Mouse (Mus musculus): ENCODE results near the gene E2f4.

E2f4 gene

GRCm38 (mm10) chr8:105295256-105295655 is 2.2 kb upstream of the E2f4 start:
- no peak for DNase-seq

DNA sequence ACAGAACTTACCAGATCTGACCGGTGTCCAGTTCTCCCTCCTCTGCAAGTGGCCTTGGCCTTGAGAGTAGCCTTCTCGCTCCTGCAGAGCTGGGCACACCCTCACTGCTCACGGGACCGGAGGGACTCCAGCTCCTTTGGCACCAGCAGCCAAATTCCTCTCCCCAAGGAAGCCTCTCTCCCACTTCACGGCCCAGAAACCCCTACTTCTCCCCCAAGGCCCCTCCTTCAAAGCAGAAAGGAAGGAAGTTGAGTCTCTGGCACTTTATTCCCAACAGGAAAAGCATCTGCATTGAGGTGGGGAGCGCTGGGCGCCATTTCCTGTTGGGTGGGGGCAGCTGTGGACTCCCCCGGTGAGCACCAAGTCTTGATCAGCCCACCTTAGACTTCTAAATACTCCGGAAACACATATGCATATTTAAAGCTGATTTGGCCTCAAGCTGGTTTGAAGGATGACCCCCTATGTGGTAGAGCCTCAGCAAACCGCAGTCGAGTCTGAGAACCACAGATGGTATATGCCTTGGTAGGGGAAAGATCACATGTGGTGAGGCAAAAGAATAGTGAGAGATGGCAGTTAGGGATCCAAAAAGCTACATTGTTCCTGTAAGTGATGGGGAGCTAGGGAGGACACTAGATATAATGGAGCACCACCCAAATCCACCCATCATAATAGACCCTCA is 1.4 kb upstream of the E2f4 start, which contains the start of gene Exoc3l:
Gene Exoc3l (minus strand): TSS at position 207 of the 679 bp plus-strand sequence.
- DNase-seq: no peak

GRCm38 (mm10) chr8:105298351-105299252 is 1.1 kb downstream of the E2f4 start:
- no peak for DNase-seq

GRCm38 (mm10) chr8:105299962-105300361 is 2.5 kb downstream of the E2f4 start:
- DNase-seq: no peak

DNA sequence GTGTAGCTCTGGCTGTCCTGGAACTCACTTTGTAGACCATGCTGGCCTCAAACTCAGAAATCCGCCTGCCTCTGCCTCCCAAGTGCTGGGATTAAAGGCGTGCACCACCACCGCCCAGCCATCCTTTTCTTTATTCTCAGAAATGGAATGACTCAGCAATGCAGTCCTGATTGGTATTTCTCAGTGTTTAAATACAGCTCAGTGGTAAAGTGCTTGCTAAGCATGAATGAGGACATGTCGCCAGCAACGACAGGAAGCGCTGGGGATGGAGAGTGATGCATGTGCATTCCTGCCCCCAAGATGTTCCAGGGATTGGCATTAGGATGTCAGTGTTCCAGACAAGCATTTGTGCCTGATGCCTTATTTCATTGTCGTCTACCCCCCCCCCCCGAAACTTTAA is 5.9 kb downstream of the E2f4 start:
- no peak for DNase-seq

- no peak for DNase-seq
Measured at GRCm38 (mm10) chr8:105303874-105304273, 6.4 kb downstream of the E2f4 start.

GRCm38 (mm10) chr8:105304325-105305210 is 7.1 kb downstream of the E2f4 start:
- no peak for DNase-seq

- DNase-seq: peak in 1 of 2 experiments; percentile 28
Measured at GRCm38 (mm10) chr8:105305211-105306145, 8.0 kb downstream of the E2f4 start, which contains the start of gene Elmo3. Elmo3 (plus strand) TSS chr8:105305601.

DNA sequence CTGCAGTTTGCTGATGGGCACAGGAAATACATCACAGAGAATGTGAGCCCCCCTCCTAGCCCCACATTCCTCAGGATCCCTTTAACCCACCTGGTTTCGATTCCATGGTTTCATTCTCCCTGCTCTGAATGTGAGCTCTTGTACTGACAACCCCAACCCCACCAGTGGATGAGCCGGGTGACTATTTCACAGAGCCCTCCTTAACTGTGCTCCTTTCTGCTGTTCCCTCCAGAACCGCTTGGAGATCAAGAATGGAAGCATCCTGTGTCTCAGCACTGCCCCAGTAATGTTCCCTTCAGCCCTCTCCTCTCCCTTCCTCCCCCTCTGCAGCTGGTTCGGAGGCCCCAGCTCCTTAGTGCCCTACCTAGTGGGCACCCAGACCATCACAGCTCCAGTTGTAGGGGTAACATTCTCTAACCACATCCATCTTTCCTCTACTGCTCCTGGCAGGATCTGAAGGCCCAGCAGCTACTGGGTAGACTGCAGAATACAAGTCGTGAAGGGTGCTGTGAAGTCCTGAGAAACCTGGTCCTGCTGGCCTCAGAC is 8.8 kb downstream of the E2f4 start:
- no peak for DNase-seq

- DNase-seq: no peak
Measured at GRCm38 (mm10) chr8:105307670-105308069, 10.2 kb downstream of the E2f4 start.

GRCm38 (mm10) chr8:105308428-105308827 is 11.0 kb downstream of the E2f4 start:
- no peak for DNase-seq

DNA sequence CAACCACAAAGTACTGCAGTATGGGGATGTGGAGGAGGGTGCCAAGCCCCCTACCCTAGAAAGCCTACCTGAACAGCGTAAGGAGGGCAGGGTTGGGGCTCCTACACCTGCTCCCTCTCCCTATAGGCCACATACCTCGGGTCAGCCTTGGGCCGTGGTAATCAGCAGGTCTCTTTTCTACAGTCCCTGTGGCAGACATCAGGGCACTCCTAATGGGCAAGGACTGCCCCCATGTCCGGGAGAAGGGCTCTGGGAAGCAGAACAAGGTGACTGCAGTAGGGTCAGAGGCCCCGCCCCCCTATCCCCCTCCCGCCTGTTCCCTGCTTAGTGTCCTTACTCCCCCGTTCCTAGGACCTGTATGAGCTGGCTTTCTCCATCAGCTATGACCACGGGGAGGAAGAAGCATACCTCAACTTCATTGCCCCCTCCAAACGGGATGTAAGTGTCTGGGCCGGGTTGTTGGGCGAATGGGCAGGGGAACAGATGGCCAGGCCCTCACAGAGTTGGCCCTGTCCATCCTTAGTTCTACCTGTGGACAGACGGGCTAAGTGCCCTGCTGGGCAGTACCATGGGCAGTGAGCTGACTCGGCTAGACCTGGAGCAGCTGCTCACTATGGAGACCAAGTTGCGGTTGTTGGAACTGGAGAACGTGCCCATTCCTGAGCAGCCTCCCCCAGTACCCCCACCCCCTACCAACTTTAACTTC is 11.8 kb downstream of the E2f4 start:
- DNase-seq: no peak

DNA sequence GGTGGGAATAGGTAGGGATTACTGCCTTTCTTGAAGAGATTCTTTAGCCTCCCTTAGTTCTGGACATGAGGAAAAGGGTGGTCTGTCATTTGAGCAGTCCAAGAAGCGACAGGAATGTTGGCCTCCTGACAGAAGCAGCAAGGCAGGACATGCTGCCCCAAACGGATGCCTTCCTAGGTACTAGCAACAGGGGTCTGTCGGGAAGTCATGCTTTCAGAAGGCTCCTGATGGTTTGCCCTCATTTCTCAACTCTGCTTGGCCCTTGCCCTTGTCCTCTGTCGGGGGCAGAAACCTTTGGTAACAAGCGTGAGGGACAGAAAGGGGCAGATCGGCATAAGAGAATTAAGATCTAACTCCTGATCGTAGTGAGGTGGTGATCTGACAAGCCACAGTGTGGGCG is 12.7 kb downstream of the E2f4 start:
- DNase-seq: no peak

DNA sequence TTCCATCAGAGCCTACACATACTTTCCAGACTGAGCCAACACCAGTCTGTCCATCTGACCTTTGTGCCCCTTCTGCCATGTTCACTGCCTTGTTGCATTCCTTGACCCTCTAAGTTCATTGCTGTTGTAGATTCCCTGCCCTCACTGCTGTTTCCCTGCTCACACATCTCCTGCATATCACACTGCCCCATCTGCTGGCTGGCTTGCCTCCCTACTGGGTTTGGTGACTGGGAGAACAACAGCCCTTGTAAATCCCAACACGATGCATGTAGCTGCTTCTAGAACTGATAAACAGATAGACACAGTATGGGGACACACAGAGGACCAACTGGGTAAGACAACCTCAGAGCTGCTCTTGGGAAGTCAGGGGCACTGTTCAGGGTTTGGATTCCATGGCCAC is 14.3 kb downstream of the E2f4 start:
- no peak for DNase-seq

DNA sequence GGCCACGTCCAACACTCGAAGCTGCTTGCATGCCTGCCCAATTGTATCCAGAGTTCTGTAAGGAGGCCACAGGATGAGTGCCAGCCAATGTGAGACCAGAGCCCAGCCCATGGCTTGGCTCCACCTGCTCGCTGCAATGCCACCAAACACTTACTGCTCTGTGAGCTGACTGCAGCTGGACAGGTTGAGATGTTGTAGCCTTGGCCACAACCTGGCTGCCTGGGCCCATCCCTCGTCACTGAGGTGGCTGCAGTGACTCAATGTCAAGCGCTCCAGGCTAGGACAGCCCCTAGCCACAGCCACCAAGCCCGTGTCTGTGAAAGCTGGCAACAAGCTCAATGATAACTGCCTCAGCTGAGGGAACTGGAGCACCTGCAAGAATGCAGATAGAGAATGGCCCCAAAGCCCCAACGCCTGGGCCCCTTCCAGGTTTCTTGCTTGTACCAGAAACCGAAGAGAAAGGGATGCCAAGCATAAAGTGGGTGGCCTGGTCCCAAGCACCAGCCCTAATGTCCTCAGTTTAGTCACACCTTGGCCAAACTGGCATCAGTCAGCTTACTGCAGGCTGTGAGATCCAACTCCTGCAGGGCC is 15.5 kb downstream of the E2f4 start:
- no peak for DNase-seq

DNA sequence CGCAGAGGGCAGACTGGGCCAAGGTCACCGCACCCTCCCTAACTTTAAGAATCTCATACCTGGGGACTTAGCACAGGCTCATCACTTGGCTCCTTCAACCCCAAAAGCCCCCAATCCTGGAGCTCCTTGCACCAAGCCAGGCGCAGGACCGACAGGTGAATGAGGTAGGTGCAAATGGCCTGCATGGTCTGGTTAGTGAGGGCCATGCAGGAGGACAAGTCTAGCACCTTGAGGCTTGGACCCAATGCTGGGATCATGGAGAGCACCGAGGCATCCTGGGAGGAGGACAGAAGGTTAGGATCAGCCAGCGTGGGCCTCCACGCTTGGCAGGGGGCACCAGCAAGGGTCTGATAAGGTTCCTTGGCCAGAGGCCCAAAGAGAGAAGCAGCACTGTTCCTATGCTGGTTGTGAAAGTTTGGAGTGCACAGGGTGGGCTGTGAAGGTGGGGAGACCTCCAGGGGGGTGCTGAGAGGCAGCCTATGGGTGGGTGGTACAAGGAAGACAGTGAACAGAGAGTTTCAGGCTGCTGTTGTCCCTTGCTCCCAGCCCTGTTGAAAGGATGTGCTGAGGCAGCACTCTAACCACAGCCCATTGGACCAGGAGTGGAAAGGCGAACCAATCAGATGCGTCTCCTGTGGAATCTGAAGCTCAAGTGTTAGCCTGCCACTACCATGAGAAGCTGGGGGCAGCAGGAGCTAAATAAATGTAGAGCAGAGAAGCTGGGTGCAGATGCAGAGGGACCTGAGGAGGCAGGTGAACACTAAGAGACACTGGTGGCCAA is 16.3 kb downstream of the E2f4 start:
- no peak for DNase-seq

DNA sequence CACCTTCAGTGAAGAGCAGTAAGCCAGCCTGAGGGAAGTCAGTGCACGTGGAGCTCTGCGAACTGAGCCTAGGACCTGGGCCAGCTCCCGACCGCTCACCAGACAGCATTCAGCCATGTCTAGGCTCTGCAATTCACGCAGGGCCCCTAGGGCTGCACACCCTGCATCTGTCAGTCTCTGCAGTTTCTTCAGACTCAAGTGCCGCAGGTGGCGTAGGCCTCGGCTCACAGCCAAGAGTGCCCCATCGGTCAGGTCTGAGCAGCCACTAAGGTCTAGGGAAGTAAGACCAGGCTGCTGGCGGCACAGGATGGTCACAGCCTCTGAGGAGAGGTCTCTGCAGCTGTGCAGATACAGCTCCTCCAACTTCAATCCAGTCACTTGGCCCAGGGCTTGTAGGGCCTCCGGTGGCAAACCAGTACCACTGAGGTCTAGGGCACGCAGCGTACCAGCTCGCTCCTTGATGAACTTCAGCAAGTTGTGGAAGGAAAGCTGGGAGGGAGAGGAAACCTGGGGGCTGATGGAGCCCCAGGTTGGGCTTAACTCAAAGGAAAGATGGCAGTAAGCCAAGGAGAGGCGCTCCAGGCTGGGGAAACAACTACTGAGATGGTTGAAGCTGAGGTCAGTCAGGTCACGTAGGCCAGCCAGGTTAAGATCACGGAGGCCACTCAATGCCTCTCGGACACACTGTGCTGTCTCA is 17.8 kb downstream of the E2f4 start:
- DNase-seq: no peak

- DNase-seq: no peak
Measured at GRCm38 (mm10) chr8:105317941-105318340, 20.5 kb downstream of the E2f4 start.

DNA sequence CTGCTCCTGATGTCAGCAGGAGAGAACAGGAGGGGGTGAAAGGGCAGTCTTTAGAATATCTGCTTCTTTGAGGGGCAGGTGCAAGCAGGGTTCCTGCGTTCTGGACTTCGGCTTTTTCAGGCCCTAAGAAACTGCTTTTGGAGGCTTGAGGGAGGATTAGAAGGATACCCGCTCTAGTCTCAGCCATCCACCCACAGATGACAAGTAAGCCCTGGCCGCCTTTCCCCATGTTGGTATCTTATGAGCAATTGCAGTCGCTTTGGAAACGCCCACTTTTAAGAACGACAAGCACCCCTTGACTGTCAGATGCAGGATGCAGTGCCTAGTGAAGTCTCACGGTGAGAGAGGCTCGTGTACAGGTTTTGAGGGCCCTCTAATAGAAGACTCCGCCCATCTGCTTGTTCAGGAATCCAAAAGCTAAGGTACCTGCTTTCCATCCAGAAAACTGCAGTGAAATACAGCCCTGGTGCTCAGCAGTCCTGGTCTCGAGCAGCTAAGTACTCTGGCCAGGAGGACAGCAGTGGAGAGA is 21.3 kb downstream of the E2f4 start:
- no peak for DNase-seq

Data from spleen, adult 18-20 months (tissue).